Mouse (Mus musculus): Measurements from ENCODE around the gene Hs6st3. TPM values are rescaled to one million over a fixed set of nuclear protein-coding genes. Genes with fewer than 3 reads are reported as not detected.

The Hs6st3 gene
- polyA plus RNA-seq, 1 experiment from 2014 or later, result not detected

GRCm38 (mm10) chr14:119895097-119895496, 757.0 kb downstream of the Hs6st3 start:
- DNase-seq (ENCODE audit: low spot score), result no peak

- DNase-seq (ENCODE audit: low spot score), result no peak
Measured at GRCm38 (mm10) chr14:119895765-119896465, 757.8 kb downstream of the Hs6st3 start.

- DNase-seq (ENCODE audit: low spot score), result no peak
Measured at GRCm38 (mm10) chr14:119902486-119902885, 764.3 kb downstream of the Hs6st3 start.

GRCm38 (mm10) chr14:119908032-119908675, 770.0 kb downstream of the Hs6st3 start:
- no peak for DNase-seq (ENCODE audit: low spot score)

- no peak for DNase-seq (ENCODE audit: low spot score)
Measured at GRCm38 (mm10) chr14:119914508-119914907, 776.4 kb downstream of the Hs6st3 start.

GRCm38 (mm10) chr14:119918281-119919034, 780.3 kb downstream of the Hs6st3 start:
- DNase-seq (ENCODE audit: low spot score), result no peak

GRCm38 (mm10) chr14:119919177-119919576, 781.0 kb downstream of the Hs6st3 start:
- DNase-seq (ENCODE audit: low spot score), result no peak

Other genes with a start within 250 kb of the Hs6st3 start
- 17.6 and 23.6 TPM in 2 replicates for gene Dzip1, start 212.9 kb upstream of the Hs6st3 start, polyA plus RNA-seq (2015; fragmentation: Nextera tagmentation; extraction: Ambion mirVana)
- gene Dnajc3, start 200.4 kb upstream of the Hs6st3 start, polyA plus RNA-seq (2015; fragmentation: Nextera tagmentation; extraction: Ambion mirVana), result 70.1 and 70.8 TPM in 2 replicates
- gene Uggt2, start 38.9 kb upstream of the Hs6st3 start, polyA plus RNA-seq (2015; fragmentation: Nextera tagmentation; extraction: Ambion mirVana), result 2.1 and 2.4 TPM in 2 replicates

Measured in thymus, postnatal 0 days (tissue).